Mouse (Mus musculus) hindbrain, embryonic 12.5 days (tissue): ENCODE data around the gene Vipr2. TPM values are rescaled to one million over a fixed set of nuclear protein-coding genes. Genes with fewer than 3 reads are reported as not detected.

Experiments used
- ATAC-seq: fragments of 200-750 bp; cut with Nextera tagmentation; 2 replicates; pipeline ENCODE4 v1.8.0; 2017; ENCODE audit warnings: moderate TSS enrichment; ENCODE audit not compliant: low FRiP score
- H3K27ac ChIP-seq: fragments of 300-500 bp; sonication (generic); 2 replicates; pipeline ENCODE4 v1.5.1; 2016; ENCODE audit warnings: mild to moderate bottlenecking
- H3K27me3 ChIP-seq: fragments of 300-500 bp; sonication (generic); 2 replicates; pipeline ENCODE4 v1.6.1; 2016; ENCODE audit warnings: mild to moderate bottlenecking
- H3K36me3 ChIP-seq: fragments of 300-500 bp; sonication (generic); 2 replicates; pipeline ENCODE4 v1.6.1; 2016; ENCODE audit warnings: mild to moderate bottlenecking
- H3K4me1 ChIP-seq: fragments of 300-500 bp; sonication (generic); 2 replicates; pipeline ENCODE4 v1.6.1; 2016
- H3K4me2 ChIP-seq: fragments of 300-500 bp; sonication (generic); replicated peaks from 2 replicates; pipeline ENCODE4 v1.6.1; 2016; ENCODE audit warnings: mild to moderate bottlenecking
- H3K4me3 ChIP-seq: fragments of 300-500 bp; sonication (generic); 2 replicates; pipeline ENCODE4 v1.5.1; 2016; ENCODE audit warnings: mild to moderate bottlenecking
- H3K9ac ChIP-seq: fragments of 300-500 bp; sonication (generic); 2 replicates; pipeline ENCODE4 v1.6.1; 2016; ENCODE audit warnings: mild to moderate bottlenecking, moderate library complexity
- H3K9me3 ChIP-seq: fragments of 300-500 bp; sonication (generic); replicated peaks from 2 replicates; pipeline ENCODE4 v1.6.1; 2016; ENCODE audit warnings: mild to moderate bottlenecking
- WGBS: fragments of 180-500 bp; shearing (Covaris S2); methylation state at CpG from one replicate; pipeline ENCODE4 v1.1.7; 2016; 5-methylcytosine and 5-hydroxymethylcytosine counted together
- polyA plus RNA-seq: library from polyadenylated mRNA; unstranded; fragments of >200 nt; fragmentation: Nextera tagmentation; extraction: Ambion mirVana; gene quantifications from 2 replicates; pipeline ENCODE4 v1.2.1, GENCODE M21; 2016

Vipr2 gene
- polyA plus RNA-seq = 1.1 and 1.8 TPM in 2 replicates

GRCm38 (mm10) chr12:116077074-116077854, at the start of gene Vipr2:
Gene Vipr2, plus strand, starts transcription at chr12:116077726.
- Histone ChIP-seq H3K9ac (peak within 1 kb of the TSS; percentile 69), H3K27me3 (peaks cover 17% of the 10 kb centered on the region), H3K27ac (no peak within 1 kb of the TSS), H3K36me3 (no peaks in the 10 kb centered on the region), H3K4me2 (peak within 1 kb of the TSS; percentile 95), H3K4me1 (no peaks in the 10 kb centered on the region; the same call in 1 of the 2 replicates), H3K4me3 (peak within 1 kb of the TSS; percentile 57), H3K9me3 (no peaks in the 10 kb centered on the region)
- 6% methylated on average over 33 of the region's 33 CpGs for WGBS
- peak; percentile 95 for ATAC-seq

GRCm38 (mm10) chr12:116028095-116028494, 49.4 kb upstream of the Vipr2 start:
- Histone ChIP-seq H3K27ac (no peak overlapping the region), H3K9me3 (0 out of 2 replicates have a peak, but pooled peaks cover 6% of the 10 kb centered on the region), H3K27me3 (no peaks in the 10 kb centered on the region), H3K4me2 (no peak overlapping the region), H3K36me3 (no peaks in the 10 kb centered on the region), H3K4me3 (no peak overlapping the region), H3K4me1 (no peaks in the 10 kb centered on the region), H3K9ac (no peak overlapping the region)
- WGBS = 62% methylated on average over 2 of the region's 2 CpGs
- ATAC-seq = no peak

GRCm38 (mm10) chr12:116035346-116035745, 42.2 kb upstream of the Vipr2 start:
- no peak overlapping the region for H3K9ac ChIP-seq
- peaks cover 12% of the 10 kb centered on the region for H3K9me3 ChIP-seq
- H3K4me1 ChIP-seq = no peaks in the 10 kb centered on the region
- ATAC-seq = no peak
- H3K27me3 ChIP-seq = no peaks in the 10 kb centered on the region
- H3K36me3 ChIP-seq = no peaks in the 10 kb centered on the region
- no peak overlapping the region for H3K4me2 ChIP-seq
- H3K4me3 ChIP-seq = no peak overlapping the region
- no peak overlapping the region for H3K27ac ChIP-seq
- 84% methylated on average over 5 of the region's 5 CpGs for WGBS

GRCm38 (mm10) chr12:116044785-116045184, 32.7 kb upstream of the Vipr2 start:
- Histone ChIP-seq H3K27ac (no peak overlapping the region), H3K9me3 (no peaks in the 10 kb centered on the region), H3K36me3 (peaks cover 4% of the 10 kb centered on the region), H3K27me3 (no peaks in the 10 kb centered on the region), H3K4me1 (peaks cover 14% of the 10 kb centered on the region), H3K4me2 (no peak overlapping the region), H3K4me3 (no peak overlapping the region), H3K9ac (no peak overlapping the region)
- WGBS = 88% methylated on average over 5 of the region's 5 CpGs
- ATAC-seq = no peak

GRCm38 (mm10) chr12:116047440-116048377, 29.8 kb upstream of the Vipr2 start, which contains the start of gene Zfp386:
Gene Zfp386, plus strand, starts transcription at chr12:116047724.
- Histone ChIP-seq H3K4me1 (peaks cover 15% of the 10 kb centered on the region), H3K4me3 (peak within 1 kb of the TSS; percentile 68), H3K36me3 (peaks cover 23% of the 10 kb centered on the region), H3K9me3 (no peaks in the 10 kb centered on the region), H3K9ac (peak within 1 kb of the TSS; percentile 73), H3K27me3 (no peaks in the 10 kb centered on the region), H3K27ac (peak within 1 kb of the TSS; percentile 95), H3K4me2 (peak within 1 kb of the TSS; percentile 57)
- WGBS = 1% methylated on average over 55 of the region's 55 CpGs
- peak; percentile 99 for ATAC-seq

GRCm38 (mm10) chr12:116048766-116049165, 28.8 kb upstream of the Vipr2 start:
- Histone ChIP-seq H3K27ac (no peak overlapping the region), H3K4me2 (peak overlapping the region; percentile 57), H3K4me1 (peaks cover 15% of the 10 kb centered on the region), H3K36me3 (peaks cover 26% of the 10 kb centered on the region), H3K9me3 (no peaks in the 10 kb centered on the region; the same call in 1 of the 2 replicates), H3K27me3 (no peaks in the 10 kb centered on the region), H3K9ac (peak overlapping the region; percentile 73), H3K4me3 (peak overlapping the region; percentile 68)
- ATAC-seq = no peak
- 62% methylated on average over 7 of the region's 7 CpGs for WGBS

GRCm38 (mm10) chr12:116049236-116049635, 28.3 kb upstream of the Vipr2 start:
- Histone ChIP-seq H3K36me3 (peaks cover 27% of the 10 kb centered on the region), H3K27ac (no peak overlapping the region), H3K4me2 (peak overlapping the region; percentile 57), H3K4me3 (peak overlapping the region; percentile 68), H3K9ac (no peak overlapping the region), H3K9me3 (peaks cover 2% of the 10 kb centered on the region; the same call in 1 of the 2 replicates), H3K4me1 (peaks cover 15% of the 10 kb centered on the region), H3K27me3 (no peaks in the 10 kb centered on the region)
- WGBS = 96% methylated on average over 3 of the region's 3 CpGs
- no peak for ATAC-seq

GRCm38 (mm10) chr12:116049701-116050100, 27.8 kb upstream of the Vipr2 start:
- H3K4me3 ChIP-seq = no peak overlapping the region
- H3K4me2 ChIP-seq = peak overlapping the region; percentile 57; the same call in 1 of the 2 replicates
- peaks cover 6% of the 10 kb centered on the region for H3K9me3 ChIP-seq
- H3K9ac ChIP-seq = no peak overlapping the region
- peaks cover 32% of the 10 kb centered on the region for H3K36me3 ChIP-seq
- H3K27ac ChIP-seq = no peak overlapping the region
- no peak for ATAC-seq
- H3K4me1 ChIP-seq = peaks cover 15% of the 10 kb centered on the region
- 90% methylated on average over 6 of the region's 6 CpGs for WGBS
- H3K27me3 ChIP-seq = no peaks in the 10 kb centered on the region

GRCm38 (mm10) chr12:116054342-116054741, 23.2 kb upstream of the Vipr2 start:
- H3K4me3 ChIP-seq = no peak overlapping the region
- H3K9me3 ChIP-seq = peaks cover 25% of the 10 kb centered on the region
- peaks cover 6% of the 10 kb centered on the region for H3K4me1 ChIP-seq
- no peaks in the 10 kb centered on the region for H3K27me3 ChIP-seq
- no peak overlapping the region for H3K27ac ChIP-seq
- H3K4me2 ChIP-seq = no peak overlapping the region
- H3K9ac ChIP-seq = no peak overlapping the region
- no peak for ATAC-seq
- 96% methylated on average over 8 of the region's 8 CpGs for WGBS
- H3K36me3 ChIP-seq = peaks cover 71% of the 10 kb centered on the region

- H3K27ac ChIP-seq = no peak overlapping the region
- peaks cover 36% of the 10 kb centered on the region for H3K9me3 ChIP-seq
- no peak overlapping the region for H3K9ac ChIP-seq
- peaks cover 72% of the 10 kb centered on the region for H3K36me3 ChIP-seq
- no peak for ATAC-seq
- WGBS = 96% methylated on average over 3 of the region's 3 CpGs
- no peak overlapping the region for H3K4me2 ChIP-seq
- no peaks in the 10 kb centered on the region for H3K4me1 ChIP-seq
- no peak overlapping the region for H3K4me3 ChIP-seq
- no peaks in the 10 kb centered on the region for H3K27me3 ChIP-seq
These were observed 21.4 kb upstream of the Vipr2 start for GRCm38 (mm10) chr12:116056112-116056511.

- Histone ChIP-seq H3K27ac (no peak overlapping the region), H3K4me1 (no peaks in the 10 kb centered on the region), H3K4me3 (no peak overlapping the region), H3K9me3 (peaks cover 37% of the 10 kb centered on the region), H3K36me3 (peaks cover 49% of the 10 kb centered on the region), H3K9ac (no peak overlapping the region), H3K27me3 (no peaks in the 10 kb centered on the region), H3K4me2 (no peak overlapping the region)
- peak; percentile 17; the same call in 1 of the 2 replicates for ATAC-seq
- WGBS = 95% methylated on average over 5 of the region's 5 CpGs
These were observed 15.8 kb upstream of the Vipr2 start for GRCm38 (mm10) chr12:116061561-116062193.
